Mouse (Mus musculus) mature B cell (primary cell): ENCODE data around the gene Spns3.

ENCODE experiments used
- in situ Hi-C: fragments of 300-500 bp; cut with MboI; formaldehyde crosslinking; loops from 2 replicates; pipeline ENCODE4 v1.14.3; 2019

Spns3 gene

GRCm38 (mm10) chr11:72455694-72456093 lies 94.6 kb downstream of the Spns3 start:
- in situ Hi-C loops = no loop called here

- in situ Hi-C loops = no loop called here
Observed at GRCm38 (mm10) chr11:72453105-72453953, 97.0 kb downstream of the Spns3 start.

DNA sequence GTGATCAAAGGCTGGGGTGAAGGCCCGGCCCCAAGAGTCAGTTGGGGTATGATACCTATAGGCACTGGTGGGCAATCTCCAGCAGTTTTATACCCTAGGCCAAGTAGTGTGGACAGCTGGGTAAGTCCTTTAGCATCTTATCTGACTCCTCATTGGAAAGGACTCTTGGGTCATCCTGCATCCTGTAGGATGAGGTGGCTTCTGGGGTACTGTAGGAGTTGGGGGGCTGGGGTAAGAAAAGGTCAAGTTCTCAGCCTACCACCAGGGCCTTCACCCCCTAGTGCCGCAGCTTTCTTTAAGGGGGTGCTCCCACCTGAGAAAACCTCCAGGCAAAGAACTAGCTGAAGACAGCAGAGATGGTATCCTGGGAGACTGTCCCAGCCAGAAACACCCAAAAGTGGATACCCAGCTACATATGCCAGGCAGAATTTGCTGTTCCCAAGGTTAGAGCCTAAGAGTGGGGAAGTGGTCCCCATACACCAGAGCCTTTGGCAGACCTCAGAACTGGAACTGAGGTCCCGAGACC lies 98.1 kb downstream of the Spns3 start:
- in situ Hi-C loops = no loop called here

DNA sequence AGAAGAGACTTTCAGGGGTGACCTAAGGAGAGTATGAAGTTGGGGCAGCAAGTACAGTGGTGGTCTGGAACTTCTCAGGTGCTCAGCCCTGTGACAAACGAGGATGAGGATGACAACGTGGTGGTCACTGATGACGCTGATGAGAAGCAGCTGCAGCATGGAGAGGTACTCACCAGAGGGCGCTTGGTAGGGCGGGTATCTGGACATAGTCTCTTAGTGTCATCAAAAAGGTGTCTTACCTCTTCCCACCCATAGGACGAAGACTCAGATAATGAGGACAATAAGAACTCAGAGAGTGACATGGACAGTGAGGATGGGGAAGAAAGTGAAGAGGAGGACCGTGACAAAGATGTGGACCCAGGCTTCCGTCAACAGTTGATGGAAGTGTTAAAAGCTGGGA lies 102.8 kb downstream of the Spns3 start:
- in situ Hi-C loops = no loop called here

DNA sequence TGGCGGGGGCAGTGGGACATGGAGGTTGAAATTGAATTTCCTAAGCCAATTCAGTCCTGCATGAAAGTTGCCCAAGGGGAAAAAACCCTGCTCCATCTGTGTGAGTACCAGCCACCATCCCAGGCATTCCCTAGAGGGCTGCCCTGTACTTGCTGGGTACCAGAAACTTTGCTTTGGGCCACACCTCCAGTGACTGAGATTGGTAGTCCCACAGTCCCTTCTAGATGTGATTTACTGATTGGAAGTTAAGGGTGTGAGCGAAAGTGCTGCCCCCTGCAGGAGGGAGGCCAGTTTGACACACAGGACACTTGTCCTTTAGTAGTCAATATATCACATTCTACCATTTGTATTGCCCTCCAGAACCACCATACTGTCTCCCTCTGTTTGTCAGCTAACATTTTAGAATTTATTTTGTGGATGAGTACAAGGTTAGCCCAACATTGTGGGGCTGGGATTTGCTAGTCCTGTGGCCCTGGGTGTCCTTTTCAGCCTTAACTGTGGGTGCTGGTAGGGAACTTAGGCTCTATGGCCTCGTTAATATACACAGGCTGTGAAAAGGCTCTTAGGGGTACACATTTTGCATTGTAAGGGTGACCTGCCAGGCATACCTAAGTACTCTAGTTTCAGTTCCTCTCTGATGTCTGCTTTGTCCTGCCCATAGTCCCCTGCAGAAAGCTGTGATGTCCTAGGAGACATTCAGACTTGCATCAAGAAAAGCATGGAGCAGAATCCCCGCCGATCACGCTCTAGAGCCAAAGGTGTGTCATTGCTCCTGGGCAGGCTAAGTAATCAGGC lies 103.8 kb downstream of the Spns3 start:
- in situ Hi-C loops = no loop called here
